Mouse (Mus musculus) cerebellum, adult (tissue): ENCODE results near the gene Agfg1.

Experiments
- ATAC-seq: cut with Nextera tagmentation; 2 replicates; pipeline ENCODE4 v1.9.2; 2017; ENCODE audit warnings: mild to moderate bottlenecking, moderate library complexity, mixed read lengths; ENCODE audit not compliant: insufficient number of reproducible peaks, low FRiP score, low TSS enrichment

The Agfg1 gene

GRCm38 (mm10) chr1:82839296-82839613, at the start of gene Agfg1:
Gene Agfg1, plus strand, starts transcription at chr1:82839483.
- ATAC-seq = peak; percentile 82

GRCm38 (mm10) chr1:82791105-82791504, 48.2 kb upstream of the Agfg1 start:
- no peak for ATAC-seq

GRCm38 (mm10) chr1:82792238-82792637, 47.0 kb upstream of the Agfg1 start:
- no peak for ATAC-seq

GRCm38 (mm10) chr1:82793110-82793509, 46.2 kb upstream of the Agfg1 start:
- ATAC-seq = no peak

- 0 out of 2 replicates have a peak, but pooled peaks have one; percentile 36 for ATAC-seq
These were observed 45.3 kb upstream of the Agfg1 start for GRCm38 (mm10) chr1:82793986-82794385.

- ATAC-seq = no peak
These were observed 44.1 kb upstream of the Agfg1 start for GRCm38 (mm10) chr1:82795211-82795610.

GRCm38 (mm10) chr1:82795702-82796443, 43.4 kb upstream of the Agfg1 start:
- ATAC-seq = no peak

GRCm38 (mm10) chr1:82797088-82797487, 42.2 kb upstream of the Agfg1 start:
- no peak for ATAC-seq

- ATAC-seq = no peak
These were observed 41.0 kb upstream of the Agfg1 start for GRCm38 (mm10) chr1:82798304-82798703.

GRCm38 (mm10) chr1:82798922-82799321, 40.4 kb upstream of the Agfg1 start:
- no peak for ATAC-seq

GRCm38 (mm10) chr1:82801105-82801783, 38.0 kb upstream of the Agfg1 start:
- 0 out of 2 replicates have a peak, but pooled peaks have one; percentile 37 for ATAC-seq

- no peak for ATAC-seq
These were observed 35.7 kb upstream of the Agfg1 start for GRCm38 (mm10) chr1:82803608-82804007.

GRCm38 (mm10) chr1:82804059-82804458, 35.2 kb upstream of the Agfg1 start:
- no peak for ATAC-seq

GRCm38 (mm10) chr1:82806391-82806790, 32.9 kb upstream of the Agfg1 start:
- no peak for ATAC-seq

GRCm38 (mm10) chr1:82807206-82807605, 32.1 kb upstream of the Agfg1 start:
- no peak for ATAC-seq

- no peak for ATAC-seq
These were observed 30.7 kb upstream of the Agfg1 start for GRCm38 (mm10) chr1:82808564-82808963.

- ATAC-seq = no peak
These were observed 27.5 kb upstream of the Agfg1 start for GRCm38 (mm10) chr1:82811766-82812165.

- ATAC-seq = no peak
These were observed 23.2 kb upstream of the Agfg1 start for GRCm38 (mm10) chr1:82815941-82816716.

GRCm38 (mm10) chr1:82819366-82819765, 19.9 kb upstream of the Agfg1 start:
- ATAC-seq = no peak

GRCm38 (mm10) chr1:82820179-82820578, 19.1 kb upstream of the Agfg1 start:
- no peak for ATAC-seq

GRCm38 (mm10) chr1:82820626-82821186, 18.6 kb upstream of the Agfg1 start:
- no peak for ATAC-seq
